ENCODE assay signal across 30 mouse cellular contexts in genomic region chr11:44943781-44944180, GRCm38 (mm10).
A peak's percentile ranks its signal among the peaks of the same experiment; 100 is the strongest.
DNase-seq lines count a peak whose midpoint lies in the region; ATAC-seq and TF ChIP-seq lines count a peak whose summit lies in the region.
"Had no signal": no experiment of that assay in that cellular context is flagged by ENCODE, and none has a peak within 500 bp of the region (broad histone marks: within the 10 kb centered on the region; RNA-seq: fewer than 3 reads in every experiment).

No protein-coding gene starts in this region.

- no peak overlapping the region for H3K4me2 ChIP-seq in heart, postnatal 0 days (ENCODE audit: low read depth, low read length)
- no peak overlapping the region for H3K4me2 ChIP-seq in neural tube, embryonic 14.5 days (ENCODE audit: low read depth, low read length)
- H3K4me2 ChIP-seq in liver, embryonic 11.5 days: no peak overlapping the region
- no peak overlapping the region for H3K4me2 ChIP-seq in midbrain, postnatal 0 days (ENCODE audit: low read depth, low read length, poor library complexity, severe bottlenecking)
- H3K4me2 ChIP-seq: forebrain, embryonic 12.5 days; heart, embryonic 11.5 days; hindbrain, embryonic 15.5 days; kidney, embryonic 15.5 days; liver, embryonic 13.5 days had no signal

- H3K27me3 ChIP-seq in heart, postnatal 0 days (ENCODE audit: control insufficient read depth, insufficient read depth, low read length): no peaks in the 10 kb centered on the region
- no peaks in the 10 kb centered on the region for H3K27me3 ChIP-seq in neural tube, embryonic 14.5 days (ENCODE audit: control insufficient read depth, insufficient read depth, low read length)
- H3K27me3 ChIP-seq in liver, embryonic 11.5 days (replicated peaks; ENCODE audit: control insufficient read depth, insufficient read depth, low read length): no peaks in the 10 kb centered on the region
- H3K27me3 ChIP-seq in midbrain, postnatal 0 days (ENCODE audit: insufficient read depth, low read length): no peaks in the 10 kb centered on the region
- H3K27me3 ChIP-seq: CH12.LX; forebrain, embryonic 12.5 days; hindbrain, embryonic 15.5 days; kidney, embryonic 15.5 days; liver, embryonic 13.5 days; Patski had no signal

- no peak for TF ChIP-seq EP300 in heart, postnatal 0 days (IDR thresholded peaks at IDR 0.05; ENCODE audit: low read depth)

- H3K4me3 ChIP-seq in heart, postnatal 0 days (ENCODE audit: low read depth, low read length): no peak overlapping the region
- H3K4me3 ChIP-seq in neural tube, embryonic 14.5 days (ENCODE audit: low read depth, low read length): no peak overlapping the region
- H3K4me3 ChIP-seq in liver, embryonic 11.5 days (ENCODE audit: low read depth, low read length): no peak overlapping the region
- H3K4me3 ChIP-seq in midbrain, postnatal 0 days (ENCODE audit: low read depth, low read length): no peak overlapping the region
- H3K4me3 ChIP-seq: forebrain, embryonic 12.5 days; hindbrain, embryonic 15.5 days; kidney, embryonic 15.5 days; layer of hippocampus, adult 2 months; left cerebral cortex, adult 2 months; liver, embryonic 13.5 days had no signal

- no peaks in the 10 kb centered on the region for H3K9me3 ChIP-seq in heart, postnatal 0 days (replicated peaks; ENCODE audit: control insufficient read depth, low read length)
- H3K9me3 ChIP-seq in neural tube, embryonic 14.5 days (ENCODE audit: control insufficient read depth, low read length): no peaks in the 10 kb centered on the region
- no peaks in the 10 kb centered on the region for H3K9me3 ChIP-seq in liver, embryonic 11.5 days (ENCODE audit: control insufficient read depth, low read length)
- no peaks in the 10 kb centered on the region for H3K9me3 ChIP-seq in midbrain, postnatal 0 days (ENCODE audit: low read length)
- H3K9me3 ChIP-seq: forebrain, embryonic 12.5 days; hindbrain, embryonic 15.5 days; kidney, embryonic 15.5 days; liver, embryonic 13.5 days had no signal

- TF ChIP-seq CTCF in heart, postnatal 0 days (IDR thresholded peaks at IDR 0.05; ENCODE audit: low read depth): no peak
- TF ChIP-seq CTCF in midbrain, postnatal 0 days (IDR thresholded peaks at IDR 0.05): no peak

- no peak for ATAC-seq in heart, postnatal 0 days (ENCODE audit: insufficient read depth, low read depth)
- ATAC-seq in neural tube, embryonic 14.5 days (ENCODE audit: low read depth): peak; percentile 31; the same call in 1 of the 2 replicates
- no peak for ATAC-seq in liver, embryonic 11.5 days (replicated peaks; ENCODE audit: low FRiP score)
- no peak for ATAC-seq in midbrain, postnatal 0 days (ENCODE audit: low FRiP score)
- ATAC-seq: inflammation-experienced regulatory T-cells, adult 6 months; Patski had no signal

- H3K36me3 ChIP-seq in heart, postnatal 0 days (replicated peaks; ENCODE audit: control insufficient read depth, insufficient read depth, low read length): no peaks in the 10 kb centered on the region
- H3K36me3 ChIP-seq in neural tube, embryonic 14.5 days (ENCODE audit: control insufficient read depth, insufficient read depth, low read length): no peaks in the 10 kb centered on the region
- H3K36me3 ChIP-seq in liver, embryonic 11.5 days (ENCODE audit: control insufficient read depth, insufficient read depth, low read length): no peaks in the 10 kb centered on the region
- no peaks in the 10 kb centered on the region for H3K36me3 ChIP-seq in midbrain, postnatal 0 days (ENCODE audit: insufficient read depth, low read length)
- H3K36me3 ChIP-seq: forebrain, embryonic 12.5 days; hindbrain, embryonic 15.5 days; kidney, embryonic 15.5 days; liver, embryonic 13.5 days had no signal

- no peaks in the 10 kb centered on the region for H3K4me1 ChIP-seq in heart, postnatal 0 days (ENCODE audit: control insufficient read depth, insufficient read depth)
- H3K4me1 ChIP-seq in neural tube, embryonic 14.5 days (ENCODE audit: control insufficient read depth, insufficient read depth, low read length): peaks cover 7% of the 10 kb centered on the region; the same call in 1 of the 2 replicates
- no peaks in the 10 kb centered on the region for H3K4me1 ChIP-seq in liver, embryonic 11.5 days (replicated peaks; ENCODE audit: control insufficient read depth, insufficient read depth, low read length)
- H3K4me1 ChIP-seq in midbrain, postnatal 0 days (ENCODE audit: insufficient read depth, low read length): no peaks in the 10 kb centered on the region
- H3K4me1 ChIP-seq: forebrain, embryonic 12.5 days; kidney, embryonic 15.5 days; liver, embryonic 13.5 days had no signal

- no peak overlapping the region for H3K9ac ChIP-seq in heart, postnatal 0 days (replicated peaks; ENCODE audit: low read depth, low read length)
- no peak overlapping the region for H3K9ac ChIP-seq in neural tube, embryonic 14.5 days (replicated peaks; ENCODE audit: low read depth, low read length)
- H3K9ac ChIP-seq in liver, embryonic 11.5 days (ENCODE audit: low read depth, low read length): no peak overlapping the region
- H3K9ac ChIP-seq in midbrain, postnatal 0 days (replicated peaks; ENCODE audit: low read length, poor library complexity, severe bottlenecking): no peak overlapping the region
- H3K9ac ChIP-seq: forebrain, embryonic 12.5 days; hindbrain, embryonic 15.5 days; kidney, embryonic 15.5 days; liver, embryonic 13.5 days had no signal

- no peak overlapping the region for H3K27ac ChIP-seq in heart, postnatal 0 days (ENCODE audit: low read depth)
- H3K27ac ChIP-seq in neural tube, embryonic 14.5 days (ENCODE audit: low read depth, low read length): no peak overlapping the region
- no peak overlapping the region for H3K27ac ChIP-seq in liver, embryonic 11.5 days (ENCODE audit: low read depth, low read length)
- no peak overlapping the region for H3K27ac ChIP-seq in midbrain, postnatal 0 days (ENCODE audit: low read depth, low read length)
- H3K27ac ChIP-seq: forebrain, embryonic 12.5 days; hindbrain, embryonic 15.5 days; kidney, embryonic 15.5 days; layer of hippocampus, adult 2 months; left cerebral cortex, adult 2 months; liver, embryonic 13.5 days had no signal

- WGBS in heart, postnatal 0 days: 59% methylated on average over 4 of the region's 4 CpGs
- 52% methylated on average over 4 of the region's 4 CpGs for WGBS in neural tube, embryonic 14.5 days
- WGBS in liver, embryonic 11.5 days: 86% methylated on average over 4 of the region's 4 CpGs
- 79% methylated on average over 4 of the region's 4 CpGs for WGBS in midbrain, postnatal 0 days

- peak; percentile 25 for DNase-seq in heart, postnatal 0 days (ENCODE audit: low spot score)
- no peak for DNase-seq in heart, adult 18-20 months
- DNase-seq in 3134 (ENCODE audit: extremely low read depth, insufficient read length, low spot score): peak; percentile 54
- DNase-seq in Muller cell, postnatal 12 days (ENCODE audit: inconsistent ontology term): peak; percentile 55
- DNase-seq in liver, embryonic 11.5 days (ENCODE audit: low spot score): no peak
- DNase-seq in midbrain, postnatal 0 days (ENCODE audit: low spot score): no peak
- DNase-seq: adrenal gland, postnatal 10 days; B cell, adult 2 months; cerebellum, adult 11 months; cerebellum, adult 9-11 months; gastrocnemius, postnatal 14 days; kidney, adult 11 months; kidney, postnatal 36 days; left cerebral cortex, postnatal 4 days; liver, embryonic 13.5 days; lung, adult 2 months; lung, postnatal 14 days; midbrain, embryonic 14.5 days; thymus, adult 2 months; thymus, postnatal 36 days had no signal

Comparison
In these comparisons a context has a peak if more than half of its experiments do, and no peak if none do; other contexts are left out.
1. DNase-seq: peak in heart, postnatal 0 days (single experiment), 3134 (single experiment) and Muller cell, postnatal 12 days (single experiment); none in heart, adult 18-20 months (0 of 2), liver, embryonic 11.5 days (single experiment) and midbrain, postnatal 0 days (single experiment).